Mouse (Mus musculus): ENCODE results near the gene Arhgap40. TPM values are rescaled to one million over a fixed set of nuclear protein-coding genes. Genes with fewer than 3 reads are reported as not detected.

The Arhgap40 gene
- polyA plus RNA-seq, 1 experiment from 2014 or later: not detected

- no peak overlapping the region for H3K4me3 ChIP-seq (ENCODE audit: low read depth, low read length)
- H3K27ac ChIP-seq (ENCODE audit: low read depth): no peak overlapping the region
- H3K4me2 ChIP-seq: no peak overlapping the region
- H3K36me3 ChIP-seq (ENCODE audit: insufficient read depth): no peaks in the 10 kb centered on the region
- peaks cover 7% of the 10 kb centered on the region; the same call in 1 of the 2 replicates for H3K27me3 ChIP-seq (ENCODE audit: insufficient read depth, low read length)
- ATAC-seq (ENCODE audit: insufficient read depth) (no peak), DNase-seq (no peak)
- TF ChIP-seq CTCF (IDR thresholded peaks at IDR 0.05; ENCODE audit: low read depth): no peak
- no peaks in the 10 kb centered on the region for H3K9me3 ChIP-seq (ENCODE audit: low read depth, low read length)
- WGBS: 44% methylated on average over 3 of the region's 3 CpGs
- H3K9ac ChIP-seq: no peak overlapping the region
- H3K4me1 ChIP-seq (ENCODE audit: insufficient read depth): no peaks in the 10 kb centered on the region
Measured at GRCm38 (mm10) chr2:158590495-158590894, 77.9 kb downstream of the Arhgap40 start.

DNA sequence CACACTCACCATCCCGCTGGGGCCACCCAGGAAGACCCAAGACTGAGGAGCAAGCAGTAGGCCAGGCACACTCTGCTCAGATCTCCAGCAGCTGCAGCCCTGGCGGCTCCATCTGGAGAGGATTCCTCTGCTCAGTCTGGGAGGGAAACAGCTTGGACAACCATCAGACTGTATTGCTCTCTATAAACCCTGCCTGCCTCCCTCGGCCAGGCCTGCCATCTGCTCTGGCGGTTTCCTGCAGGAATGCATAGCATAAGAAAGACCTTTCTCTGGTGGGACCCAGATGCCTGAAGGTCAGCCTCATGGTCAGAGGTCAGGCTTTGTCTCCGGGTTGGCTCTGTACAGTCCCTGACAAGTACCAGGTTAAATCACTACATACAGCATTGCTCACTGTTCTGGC, 78.7 kb downstream of the Arhgap40 start:
- no peaks in the 10 kb centered on the region for H3K36me3 ChIP-seq (ENCODE audit: insufficient read depth)
- H3K4me2 ChIP-seq: no peak overlapping the region
- no peak overlapping the region for H3K4me3 ChIP-seq (ENCODE audit: low read depth, low read length)
- 28% methylated on average over 5 of the region's 5 CpGs for WGBS
- ATAC-seq (ENCODE audit: insufficient read depth) (no peak), DNase-seq (no peak)
- TF ChIP-seq CTCF (IDR thresholded peaks at IDR 0.05; ENCODE audit: low read depth): no peak
- no peak overlapping the region for H3K27ac ChIP-seq (ENCODE audit: low read depth)
- peaks cover 7% of the 10 kb centered on the region; the same call in 1 of the 2 replicates for H3K27me3 ChIP-seq (ENCODE audit: insufficient read depth, low read length)
- H3K9ac ChIP-seq: no peak overlapping the region
- H3K4me1 ChIP-seq (ENCODE audit: insufficient read depth): no peaks in the 10 kb centered on the region
- H3K9me3 ChIP-seq (ENCODE audit: low read depth, low read length): no peaks in the 10 kb centered on the region

DNA sequence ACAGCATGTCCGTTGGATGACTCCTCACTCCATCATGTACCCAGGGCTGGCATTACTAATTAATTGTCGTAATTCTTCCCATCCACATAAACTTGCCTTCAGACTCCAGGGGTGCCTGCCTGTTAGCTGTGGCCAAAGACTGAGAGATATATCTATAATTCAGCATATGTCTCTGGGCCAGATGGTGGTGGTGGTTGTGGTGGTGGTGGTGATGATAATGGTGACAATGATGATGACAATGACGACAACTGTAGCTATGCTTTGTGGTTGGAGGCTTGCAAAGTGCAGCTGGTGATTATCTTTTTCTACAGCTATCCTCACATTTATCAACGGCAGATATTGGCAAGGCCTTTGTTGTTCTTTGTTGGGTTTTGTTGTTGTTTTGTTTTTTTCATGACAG, 80.8 kb downstream of the Arhgap40 start:
- WGBS: 69% methylated on average over 4 of the region's 4 CpGs
- DNase-seq (no peak), ATAC-seq (ENCODE audit: insufficient read depth) (no peak)
- no peaks in the 10 kb centered on the region for H3K9me3 ChIP-seq (ENCODE audit: low read depth, low read length)
- TF ChIP-seq CTCF (IDR thresholded peaks at IDR 0.05; ENCODE audit: low read depth): no peak
- H3K4me1 ChIP-seq (ENCODE audit: insufficient read depth): no peaks in the 10 kb centered on the region
- no peak overlapping the region for H3K27ac ChIP-seq (ENCODE audit: low read depth)
- H3K4me3 ChIP-seq (ENCODE audit: low read depth, low read length): no peak overlapping the region
- no peak overlapping the region for H3K4me2 ChIP-seq
- no peaks in the 10 kb centered on the region for H3K36me3 ChIP-seq (ENCODE audit: insufficient read depth)
- no peak overlapping the region for H3K9ac ChIP-seq
- H3K27me3 ChIP-seq (ENCODE audit: insufficient read depth, low read length): peaks cover 7% of the 10 kb centered on the region; the same call in 1 of the 2 replicates

DNA sequence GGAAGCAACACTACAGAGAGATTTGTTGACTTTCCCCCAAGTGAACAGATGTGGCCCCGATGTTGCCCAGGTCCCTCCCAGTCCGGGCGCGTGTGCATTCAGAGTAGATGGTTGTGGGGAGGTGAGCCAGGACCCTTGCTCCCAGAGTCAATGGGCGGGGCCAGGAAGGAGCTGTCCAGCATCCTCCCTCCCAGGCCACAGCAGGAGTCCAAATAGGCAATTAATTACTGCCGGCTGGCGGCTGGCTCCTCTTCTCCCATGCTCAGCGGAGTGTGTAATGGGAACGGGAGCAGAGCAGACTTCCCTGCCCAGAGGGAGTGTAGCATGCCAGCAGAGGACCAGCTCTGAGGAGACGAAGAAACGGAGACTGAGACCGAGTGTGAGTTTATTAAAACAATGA, 82.5 kb downstream of the Arhgap40 start:
- no peak overlapping the region for H3K4me2 ChIP-seq
- H3K9ac ChIP-seq: no peak overlapping the region
- no peaks in the 10 kb centered on the region for H3K4me1 ChIP-seq (ENCODE audit: insufficient read depth)
- no peaks in the 10 kb centered on the region for H3K36me3 ChIP-seq (ENCODE audit: insufficient read depth)
- WGBS: 2% methylated on average over 12 of the region's 12 CpGs
- no peak overlapping the region for H3K4me3 ChIP-seq (ENCODE audit: low read depth, low read length)
- H3K27ac ChIP-seq (ENCODE audit: low read depth): no peak overlapping the region
- peaks cover 7% of the 10 kb centered on the region; the same call in 1 of the 2 replicates for H3K27me3 ChIP-seq (ENCODE audit: insufficient read depth, low read length)
- no peaks in the 10 kb centered on the region for H3K9me3 ChIP-seq (ENCODE audit: low read depth, low read length)
- DNase-seq (peak; percentile 67), ATAC-seq (ENCODE audit: insufficient read depth) (no peak; the same call in 1 of the 2 replicates)
- TF ChIP-seq CTCF (IDR thresholded peaks at IDR 0.05; ENCODE audit: low read depth): no peak

GRCm38 (mm10) chr2:158595577-158595976, 83.0 kb downstream of the Arhgap40 start:
- H3K27me3 ChIP-seq (ENCODE audit: insufficient read depth, low read length): peaks cover 7% of the 10 kb centered on the region; the same call in 1 of the 2 replicates
- TF ChIP-seq CTCF (IDR thresholded peaks at IDR 0.05; ENCODE audit: low read depth): no peak

GRCm38 (mm10) chr2:158596803-158597202, 84.2 kb downstream of the Arhgap40 start:
- Histone ChIP-seq H3K9me3 (ENCODE audit: low read depth, low read length) (no peaks in the 10 kb centered on the region), H3K4me2 (no peak overlapping the region), H3K9ac (no peak overlapping the region), H3K27ac (ENCODE audit: low read depth) (no peak overlapping the region), H3K36me3 (ENCODE audit: insufficient read depth) (no peaks in the 10 kb centered on the region), H3K4me1 (ENCODE audit: insufficient read depth) (no peaks in the 10 kb centered on the region), H3K27me3 (ENCODE audit: insufficient read depth, low read length) (peaks cover 7% of the 10 kb centered on the region; the same call in 1 of the 2 replicates), H3K4me3 (ENCODE audit: low read depth, low read length) (no peak overlapping the region)
- TF ChIP-seq CTCF (IDR thresholded peaks at IDR 0.05; ENCODE audit: low read depth): no peak
- ATAC-seq (ENCODE audit: insufficient read depth) (no peak), DNase-seq (no peak)
- WGBS: 60% methylated on average over 1 of the region's 1 CpGs

More at GRCm38 (mm10) chr2:158595577-158595976, 83.0 kb downstream of the Arhgap40 start:
- H3K4me1 ChIP-seq (ENCODE audit: insufficient read depth): no peaks in the 10 kb centered on the region
- WGBS: 21% methylated on average over 7 of the region's 7 CpGs
- H3K9me3 ChIP-seq (ENCODE audit: low read depth, low read length): no peaks in the 10 kb centered on the region
- ATAC-seq (ENCODE audit: insufficient read depth) (no peak), DNase-seq (no peak)
- H3K4me2 ChIP-seq: no peak overlapping the region
- no peaks in the 10 kb centered on the region for H3K36me3 ChIP-seq (ENCODE audit: insufficient read depth)
- H3K4me3 ChIP-seq (ENCODE audit: low read depth, low read length): no peak overlapping the region
- H3K27ac ChIP-seq (ENCODE audit: low read depth): no peak overlapping the region
- no peak overlapping the region for H3K9ac ChIP-seq

Other genes with a start within 250 kb of the Arhgap40 start
- 8.3 and 9.9 TPM in 2 replicates for gene Lbp, start 206.3 kb upstream of the Arhgap40 start, polyA plus RNA-seq (2014; fragmentation: Nextera tagmentation; extraction: Ambion mirVana)
- gene Snhg11, start 137.2 kb upstream of the Arhgap40 start, polyA plus RNA-seq (2014; fragmentation: Nextera tagmentation; extraction: Ambion mirVana): 0.96 and 1.7 TPM in 2 replicates
- gene Ralgapb, start 102.9 kb upstream of the Arhgap40 start, polyA plus RNA-seq (2014; fragmentation: Nextera tagmentation; extraction: Ambion mirVana): 19.7 and 22.1 TPM in 2 replicates
- 0.42 TPM in 1 of 2 replicates, not detected in the other for gene Adig, start 10.2 kb upstream of the Arhgap40 start, polyA plus RNA-seq (2014; fragmentation: Nextera tagmentation; extraction: Ambion mirVana)
- gene Slc32a1, start 98.0 kb downstream of the Arhgap40 start, polyA plus RNA-seq (2014; fragmentation: Nextera tagmentation; extraction: Ambion mirVana): not detected in 2 replicates
- 12.5 and 15.5 TPM in 2 replicates for gene Actr5, start 112.1 kb downstream of the Arhgap40 start, polyA plus RNA-seq (2014; fragmentation: Nextera tagmentation; extraction: Ambion mirVana)
- gene Ppp1r16b, start 152.6 kb downstream of the Arhgap40 start, polyA plus RNA-seq (2014; fragmentation: Nextera tagmentation; extraction: Ambion mirVana): 16.3 and 17.6 TPM in 2 replicates

Measured in lung, embryonic 14.5 days (tissue).